Mouse (Mus musculus) layer of hippocampus, adult 9-10 months (tissue): ENCODE measurements at regions not wholly inside any gene's neighbourhood (a gene's known extent, or its start where the extent isn't known, plus 50 kb on each side); places are given as distances from the start of the nearest gene placed in this dataset.
A peak's percentile ranks its signal among the peaks of the same experiment; 100 is the strongest.

ENCODE experiments used
- DNase-seq: peaks from one replicate; pipeline ENCODE4 v3.0.0; 2022; ENCODE audit warnings: low spot score

DNA sequence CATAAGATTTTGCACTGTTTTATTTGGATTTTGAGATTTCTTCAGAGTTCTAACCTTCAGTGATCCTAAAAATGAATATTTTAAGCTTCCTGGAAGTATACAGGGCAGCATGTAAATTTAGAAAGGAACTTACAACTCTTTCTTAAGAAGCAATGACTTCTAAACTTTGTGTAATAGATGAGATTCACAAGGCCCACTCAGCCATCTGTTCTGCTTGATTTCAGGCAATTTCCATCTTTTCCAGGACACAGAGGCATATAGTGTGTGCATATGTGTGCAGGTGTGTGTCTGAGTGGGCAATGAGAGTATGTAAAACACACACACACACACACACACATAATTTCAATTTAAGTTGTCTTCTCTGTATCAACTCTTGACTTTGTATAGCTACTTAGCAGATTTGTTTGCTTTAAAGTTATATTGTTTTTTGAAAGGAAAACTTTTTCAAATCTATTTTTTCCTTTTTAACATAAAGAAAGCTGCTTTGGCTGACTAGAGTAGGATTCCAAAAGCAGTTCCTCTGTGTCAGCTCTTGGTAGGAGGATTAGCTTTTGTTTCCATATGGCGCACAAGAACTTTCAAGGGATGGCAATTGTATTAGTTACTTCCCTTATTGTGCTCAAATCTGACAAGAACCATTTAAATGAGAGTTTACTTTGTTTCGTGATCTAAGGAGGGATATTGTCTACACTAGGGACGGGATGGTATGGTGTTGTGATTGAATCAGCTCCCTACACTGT lies 387.6 kb downstream of the D3Ertd751e start:
- no peak for DNase-seq

DNA sequence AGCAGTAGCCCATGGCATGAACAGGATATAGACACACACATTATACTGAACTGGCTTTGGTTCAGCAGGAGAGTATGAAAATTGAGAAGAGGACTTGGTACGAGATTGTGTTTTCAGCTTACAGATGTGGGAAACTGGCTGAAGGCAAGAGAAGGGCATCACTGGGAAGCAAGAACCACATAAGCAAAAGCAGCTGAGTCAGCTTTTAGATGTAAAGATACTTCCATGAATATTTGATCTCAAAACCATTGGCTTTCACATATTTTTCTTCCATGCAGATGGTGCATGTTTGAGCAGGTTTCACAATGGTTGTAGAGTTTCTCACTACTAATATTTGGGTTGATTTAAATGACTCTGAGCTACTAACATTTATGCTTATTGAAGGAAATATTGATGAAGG lies 389.9 kb downstream of the D3Ertd751e start:
- no peak for DNase-seq

DNA sequence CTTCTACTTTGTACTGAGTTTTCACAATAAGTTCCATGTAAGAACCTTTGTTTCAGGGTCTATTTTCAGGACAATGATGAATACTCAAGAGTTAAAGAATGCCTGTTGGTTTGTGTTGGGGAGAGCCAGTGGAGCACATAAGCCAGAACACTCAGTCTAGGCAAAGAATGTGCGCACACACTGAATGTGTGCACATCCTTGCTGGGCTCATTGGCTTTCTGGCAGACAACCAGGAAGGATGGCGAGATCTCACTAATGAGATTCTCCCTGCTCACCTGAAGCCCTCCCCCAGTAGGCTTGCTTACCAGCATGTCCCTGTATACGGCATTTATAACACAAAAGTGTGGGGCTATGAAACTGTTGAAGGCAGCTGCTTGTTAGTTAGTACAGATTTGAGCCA lies 411.0 kb downstream of the D3Ertd751e start:
- DNase-seq, result no peak

DNA sequence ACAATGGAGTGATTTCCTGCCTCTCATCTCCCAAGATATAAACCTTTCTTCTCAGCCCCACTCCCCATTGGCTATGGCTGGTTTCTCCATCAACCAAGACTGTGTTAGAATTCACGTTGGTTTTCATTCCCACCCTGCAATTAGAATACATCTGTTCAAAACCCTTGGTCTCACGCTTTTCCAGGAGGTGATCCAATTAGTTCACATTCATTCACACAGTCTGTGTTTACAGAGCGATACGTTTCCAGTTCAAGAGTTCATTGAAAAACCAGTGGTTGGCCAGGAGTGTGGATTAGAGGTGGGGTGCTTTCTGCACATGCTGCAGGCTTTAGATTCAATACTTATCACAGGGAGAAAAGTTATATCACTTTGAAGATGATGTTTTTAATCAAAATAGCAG lies 412.5 kb downstream of the D3Ertd751e start:
- DNase-seq, result no peak

DNA sequence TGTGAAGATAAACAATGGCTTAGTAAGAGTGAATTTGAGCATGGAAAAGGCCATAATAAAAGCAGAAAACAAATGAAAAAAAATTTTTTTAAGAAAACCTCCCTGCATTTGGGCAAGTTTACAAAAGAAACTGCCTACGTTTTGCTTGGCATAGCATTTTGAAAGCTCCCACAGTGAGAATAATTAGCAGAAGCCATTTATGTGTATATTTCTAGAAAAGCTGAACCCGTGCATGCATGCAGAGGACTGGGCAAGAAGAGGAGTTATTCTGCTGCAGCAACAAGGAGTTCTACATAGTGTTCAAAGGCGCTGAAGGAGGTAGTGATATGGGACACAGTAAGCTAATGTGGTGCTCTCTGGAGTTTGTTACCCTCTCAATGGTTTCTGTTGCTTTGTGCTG lies 421.3 kb downstream of the D3Ertd751e start:
- no peak for DNase-seq

DNA sequence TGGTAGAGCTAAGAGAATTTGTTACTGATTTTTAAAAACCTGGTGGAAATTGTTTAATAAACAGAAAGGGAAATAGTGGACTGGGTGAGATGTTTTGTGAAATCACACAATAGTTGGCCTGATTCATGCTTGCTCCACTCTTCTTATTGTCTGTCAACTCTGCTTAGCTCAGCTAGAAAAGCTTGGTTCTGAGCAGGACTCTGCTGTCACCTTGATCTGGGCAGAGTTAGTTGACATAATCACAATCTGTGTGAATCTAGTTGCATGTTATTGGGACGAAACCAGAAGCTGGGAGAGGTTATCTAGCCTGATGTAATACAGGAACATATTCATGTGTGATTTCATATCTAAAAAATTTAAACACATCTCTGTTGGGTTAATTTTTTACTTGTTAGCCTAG lies 456.8 kb downstream of the D3Ertd751e start:
- no peak for DNase-seq

DNA sequence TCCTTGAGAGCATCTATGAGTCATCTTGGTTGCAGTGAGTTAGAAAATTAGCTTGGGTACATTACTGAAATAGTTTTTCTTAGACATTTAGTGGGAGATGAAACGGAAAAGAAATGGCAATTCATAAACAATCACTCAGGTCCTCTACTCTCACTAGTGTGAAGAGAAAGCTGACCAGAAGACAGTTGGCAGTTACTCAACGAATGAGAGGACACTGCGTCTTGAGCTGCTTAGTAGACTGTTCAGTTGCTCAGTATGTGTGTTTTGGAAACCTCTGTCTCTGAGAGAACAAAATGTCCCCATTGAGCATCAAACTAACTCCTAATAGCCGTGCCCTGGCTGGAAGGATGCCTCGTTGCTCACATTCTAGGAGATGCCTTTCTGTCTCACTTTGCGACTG lies 459.0 kb downstream of the D3Ertd751e start:
- DNase-seq, result no peak

DNA sequence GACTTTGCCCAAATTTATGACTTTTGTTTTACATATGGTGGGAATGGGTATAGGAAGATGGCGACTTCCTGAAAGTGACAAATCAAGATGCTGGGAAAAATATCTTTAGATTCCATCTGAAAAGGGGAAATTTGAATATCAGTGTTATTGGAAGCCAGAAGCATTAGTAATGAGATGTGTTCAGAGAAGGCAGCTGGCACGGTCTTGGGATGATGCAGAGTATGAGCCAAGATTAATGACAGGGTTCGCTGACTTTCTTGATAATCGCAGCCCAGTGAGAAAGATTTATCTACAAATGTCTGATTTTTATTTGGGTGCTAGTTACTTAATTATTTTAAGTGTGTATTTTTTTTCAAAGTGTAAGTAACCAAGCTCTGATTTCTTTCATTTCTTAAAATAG lies 463.2 kb downstream of the D3Ertd751e start:
- no peak for DNase-seq

DNA sequence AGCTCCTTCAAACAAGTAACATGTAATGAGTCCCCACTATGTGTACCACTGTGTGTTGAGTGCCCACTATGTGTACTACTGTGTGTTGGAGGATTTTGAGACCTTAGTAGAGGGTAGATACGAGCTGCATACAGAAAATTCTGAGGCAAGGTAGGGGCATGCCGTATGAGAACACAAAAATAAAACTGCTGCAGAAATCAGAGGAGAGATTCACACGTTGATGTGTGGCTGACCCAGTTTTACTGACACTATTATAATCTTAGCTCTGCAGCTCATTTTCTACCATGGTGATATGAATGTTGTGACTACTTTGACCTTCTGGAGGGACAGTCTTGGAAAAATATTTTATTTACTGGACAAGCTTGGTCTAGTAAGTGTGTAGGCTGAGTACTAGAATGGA lies 469.0 kb downstream of the D3Ertd751e start:
- no peak for DNase-seq

DNA sequence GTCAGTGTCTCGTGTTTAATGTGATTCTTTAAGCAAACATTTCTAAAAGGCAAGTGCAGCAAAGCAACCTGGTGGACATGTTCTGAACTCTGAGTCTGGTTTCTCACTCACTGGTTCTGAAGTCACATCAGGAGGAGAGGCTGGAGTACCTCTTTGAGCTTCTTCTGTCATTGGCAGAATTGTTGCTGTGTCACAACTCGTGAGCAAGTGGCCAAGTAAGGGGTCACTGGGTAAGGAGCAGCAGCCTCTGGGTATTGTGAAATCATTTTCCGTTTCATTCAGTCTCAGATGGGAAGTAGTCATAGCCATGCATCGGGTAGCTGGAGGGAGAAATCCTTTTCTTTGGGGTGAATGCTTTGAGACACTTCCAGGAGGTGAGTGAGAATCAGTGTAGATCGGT lies 470.0 kb downstream of the D3Ertd751e start:
- DNase-seq, result no peak

DNA sequence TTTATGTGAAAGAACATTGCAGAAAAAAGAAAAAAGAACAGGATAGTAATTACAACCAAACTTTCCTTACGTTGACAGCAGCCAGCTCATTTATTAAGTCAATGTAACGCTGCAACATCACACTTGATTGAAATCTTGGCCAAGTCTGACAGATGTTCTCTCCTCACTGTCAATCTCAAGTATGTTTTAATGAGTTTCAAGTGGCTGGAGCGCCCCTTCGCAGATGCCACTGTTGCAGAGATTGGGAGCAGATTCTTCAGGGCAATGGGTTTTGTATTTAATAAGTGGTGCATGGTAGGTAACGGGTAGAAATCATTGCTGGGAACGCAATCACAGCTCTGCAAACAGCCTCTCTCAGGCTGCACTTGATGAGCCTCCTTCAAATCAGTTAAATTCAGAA lies 470.8 kb downstream of the D3Ertd751e start:
- DNase-seq, result no peak

DNA sequence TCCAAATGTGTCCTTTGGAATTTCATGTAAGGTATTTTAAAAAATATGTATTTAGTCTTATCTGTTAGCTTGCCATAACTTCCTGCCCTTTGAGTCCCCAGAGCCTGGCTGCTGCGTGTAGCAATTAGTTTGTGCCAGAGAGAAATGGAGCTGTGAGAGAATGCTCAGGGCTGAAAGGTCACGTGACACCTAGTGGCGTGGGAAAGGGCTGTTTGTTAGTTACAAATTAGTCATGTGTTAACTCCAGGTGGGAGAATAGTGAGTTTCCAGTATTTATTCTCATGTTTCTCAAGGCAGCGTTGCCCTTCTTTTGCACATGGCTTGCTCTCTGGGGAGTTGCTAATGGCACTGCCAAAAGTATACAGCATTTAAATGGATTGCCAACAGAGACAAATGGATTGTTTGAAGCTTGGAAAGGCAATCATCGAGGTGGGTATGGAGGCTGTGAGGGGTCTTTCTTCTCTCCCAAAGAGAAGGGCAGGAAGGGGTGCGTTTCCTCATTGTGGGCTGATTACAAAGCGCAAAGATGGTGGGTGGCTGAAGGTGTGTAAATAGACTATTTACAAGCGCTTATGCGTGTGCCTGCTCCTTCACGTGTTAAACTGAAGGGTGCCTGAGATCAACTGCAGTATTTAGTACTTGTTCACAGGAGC lies 472.3 kb downstream of the D3Ertd751e start:
- DNase-seq, result no peak

DNA sequence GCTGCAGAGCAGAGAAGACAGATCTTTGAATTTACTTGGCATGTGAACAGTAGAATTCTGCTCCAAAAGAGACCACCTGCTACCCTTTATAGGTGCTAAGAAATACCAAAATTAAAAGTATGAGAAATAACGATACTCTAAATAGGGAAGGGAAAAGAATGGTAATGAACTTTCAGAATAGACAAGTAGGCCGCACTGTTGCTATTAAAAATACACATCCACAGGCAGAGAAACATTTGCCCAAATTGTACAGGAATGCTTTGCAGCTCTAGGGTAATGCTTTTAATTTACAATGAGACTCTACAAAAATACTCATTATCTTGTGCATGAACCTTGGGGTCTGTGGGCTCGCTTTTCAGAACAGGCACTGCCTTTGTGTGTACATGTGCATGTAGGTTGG lies 476.3 kb downstream of the D3Ertd751e start:
- no peak for DNase-seq

DNA sequence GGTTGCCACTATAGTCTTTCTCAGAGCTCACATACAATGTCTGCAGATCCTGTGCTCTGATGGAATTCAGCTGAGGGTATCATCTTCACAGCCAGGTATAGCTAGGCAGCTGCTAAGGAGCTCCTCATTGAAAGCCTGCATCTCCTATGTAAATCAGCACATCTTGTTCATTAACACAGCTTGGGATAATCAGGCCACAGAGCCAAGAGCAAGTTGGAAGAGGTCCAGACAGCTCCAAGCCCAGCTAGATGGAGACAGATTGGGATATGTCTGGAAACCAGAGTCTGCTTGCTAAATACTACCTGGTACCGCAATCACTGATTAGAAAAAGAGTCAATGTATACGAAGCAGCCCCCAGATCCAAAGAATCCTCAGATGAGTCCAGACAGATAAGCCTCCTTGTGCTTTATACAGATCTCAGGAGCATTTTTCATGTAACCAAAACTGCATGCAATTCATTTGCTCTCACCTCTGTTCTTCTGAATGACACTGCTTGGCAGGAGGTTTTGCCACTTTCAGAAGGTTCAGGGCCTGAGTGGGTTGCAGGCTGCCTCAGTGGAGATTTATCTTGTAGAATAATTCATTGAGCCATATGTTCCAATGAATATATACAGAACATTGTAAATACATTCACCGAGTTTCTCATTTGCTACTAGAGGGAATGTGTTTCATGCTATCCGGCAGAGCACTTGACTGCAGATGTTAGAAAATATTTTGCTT lies 485.4 kb downstream of the D3Ertd751e start:
- DNase-seq, result peak; percentile 40

DNA sequence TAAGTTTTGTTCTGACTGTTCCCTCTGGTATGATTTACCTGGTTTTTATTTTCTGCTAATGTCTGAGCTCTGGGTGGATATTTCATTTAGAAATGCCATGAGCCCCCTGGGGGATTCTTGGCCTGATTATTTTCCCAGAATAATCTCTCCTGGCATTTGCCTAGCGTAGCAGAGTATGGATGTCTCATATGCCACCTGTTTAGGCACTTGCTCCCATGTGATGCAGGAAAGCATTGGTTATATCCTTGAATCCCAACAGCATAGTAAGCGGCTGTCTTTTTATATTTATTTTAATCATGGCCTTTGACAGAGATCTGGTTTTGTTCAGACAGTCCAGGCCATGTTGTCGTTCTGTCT lies 486.0 kb downstream of the D3Ertd751e start:
- DNase-seq, result no peak

DNA sequence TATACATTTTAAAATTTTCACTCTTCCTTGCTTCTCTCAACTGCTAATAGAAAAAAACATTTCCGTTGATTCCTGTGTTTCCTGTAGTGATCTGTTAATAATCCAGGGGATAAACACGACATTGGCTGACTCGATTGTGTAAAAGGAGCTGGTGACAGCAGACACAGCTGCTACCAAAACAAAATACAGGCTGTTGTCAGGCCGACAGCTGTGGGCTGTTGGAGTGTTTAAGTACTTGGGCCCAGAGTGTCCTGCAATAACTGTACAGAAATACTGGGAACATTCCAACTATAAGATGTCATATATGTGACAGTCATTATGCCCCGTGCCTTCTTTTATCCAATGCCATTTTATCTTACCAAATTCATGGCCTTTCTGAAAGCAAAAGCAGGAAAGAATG lies 489.9 kb downstream of the D3Ertd751e start:
- no peak for DNase-seq

DNA sequence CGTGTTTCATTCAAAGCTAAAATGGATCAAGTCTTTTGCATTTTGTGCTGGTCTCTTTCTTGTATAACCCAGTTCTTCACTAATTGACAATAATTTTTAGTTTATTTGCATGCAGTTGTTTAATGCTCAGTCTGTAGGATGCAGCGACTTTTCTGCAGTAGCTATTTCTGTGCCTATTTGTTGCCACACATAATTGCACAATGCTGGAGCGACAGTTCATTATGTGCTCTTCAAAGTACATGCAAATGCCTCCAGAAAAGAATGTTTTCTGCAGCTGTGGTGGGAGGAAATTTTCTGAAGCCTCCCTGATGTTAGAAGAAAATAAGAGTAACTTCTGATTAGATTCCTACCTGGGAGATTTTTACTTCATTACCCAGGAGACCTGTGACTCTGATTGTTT lies 491.3 kb downstream of the D3Ertd751e start:
- DNase-seq, result no peak

DNA sequence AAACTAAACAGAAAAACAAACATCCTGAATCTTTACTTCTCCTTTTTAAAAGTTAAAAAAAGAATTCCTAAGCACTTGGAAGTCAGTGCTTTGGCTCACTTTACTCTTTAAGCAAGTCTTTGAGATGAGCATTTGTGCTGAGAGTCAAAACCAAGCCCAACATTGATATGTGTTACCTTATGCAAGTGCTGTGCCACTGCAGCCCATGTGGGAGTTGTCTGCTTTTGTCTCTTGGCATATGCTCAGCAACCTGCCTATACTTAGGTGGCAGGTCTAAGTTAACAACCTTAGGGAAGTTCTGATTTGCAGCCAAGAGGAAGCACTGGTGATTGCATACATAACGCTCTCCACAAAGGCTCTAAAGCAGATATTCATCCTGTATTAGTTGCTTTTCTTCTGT lies 493.1 kb downstream of the D3Ertd751e start:
- no peak for DNase-seq
